Mouse (Mus musculus): ENCODE data around the gene N4bp1. TPM values are rescaled to one million over a fixed set of nuclear protein-coding genes. Genes with fewer than 3 reads are reported as not detected.

Gene N4bp1
- total and polyA plus RNA-seq, 3 experiments = 12.2 to 15.6 (median 12.8) TPM

- Histone ChIP-seq H3K27me3 (replicated peaks) (no peaks in the 10 kb centered on the region), H3K9ac (ENCODE audit: insufficient read depth, low read depth) (no peak overlapping the region), H3K9me3 (replicated peaks; ENCODE audit: low read length) (peaks cover 3% of the 10 kb centered on the region), H3K36me3 (replicated peaks in 1 of 2; ENCODE audit: control insufficient read depth in 1 of 2, insufficient read depth in 1 of 2, low read length in 1 of 2) (no peaks in the 10 kb centered on the region), H3K27ac (ENCODE audit: insufficient read depth, low read depth) (no peak overlapping the region), H3K4me2 (ENCODE audit: insufficient read depth, low read depth, poor library complexity, severe bottlenecking) (no peak overlapping the region), H3K4me3 (replicated peaks in 1 of 3; ENCODE audit: low read depth in 2 of 3, low read length in 2 of 3, poor library complexity in 1 of 3) (no peak overlapping the region), H3K79me2 (replicated peaks; ENCODE audit: control insufficient read depth, extremely low read depth, insufficient read depth, poor library complexity, severe bottlenecking) (no peaks in the 10 kb centered on the region), H3K4me1 (ENCODE audit: control insufficient read depth in 1 of 2, insufficient read depth in 2 of 2) (peaks cover 9 to 18% of the 10 kb centered on the region in 2 experiments)
- in situ Hi-C loops (cut with MboI; ENCODE audit: low pct_ligation_motif_present, low pct_unique_long_range_greater_than_20kb, low sequenced_read_pairs) = no loop called here
- dilution Hi-C loops (cut with MboI; ENCODE audit: extremely low pct_ligation_motif_present, extremely low pct_unique_long_range_greater_than_20kb, low sequenced_read_pairs) = no loop called here
- no peak for TF ChIP-seq ETS1 (conservative IDR thresholded peaks at IDR 0.05; ENCODE audit: low read depth, low read length)
- no peak for TF ChIP-seq BHLHE40 (IDR thresholded peaks at IDR 0.05; ENCODE audit: low read depth, low read length)
- TF ChIP-seq POLR2A (IDR thresholded peaks at IDR 0.05; ENCODE audit: low read depth, low read length) = no peak
- TF ChIP-seq NRF1 (IDR thresholded peaks at IDR 0.05; ENCODE audit: low read depth, low read length) = no peak
- no peak for TF ChIP-seq IRF4 (IDR thresholded peaks at IDR 0.05; ENCODE audit: low read depth, low read length)
- no peak for TF ChIP-seq SIN3A (IDR thresholded peaks at IDR 0.05; ENCODE audit: low read length)
- TF ChIP-seq MEF2A (IDR thresholded peaks at IDR 0.05; ENCODE audit: borderline replicate concordance, low read depth, low read length) = no peak
- no peak for TF ChIP-seq ZNF384 (IDR thresholded peaks at IDR 0.05; ENCODE audit: low read depth, low read length)
- TF ChIP-seq CTCF (conservative IDR thresholded peaks at IDR 0.05 in 1 of 2, IDR thresholded peaks at IDR 0.05 in 1 of 2; ENCODE audit: low read depth in 2 of 2, low read length in 2 of 2) = no peak
- TF ChIP-seq JUN (IDR thresholded peaks at IDR 0.05; ENCODE audit: insufficient read depth, low read depth, low read length) = no peak
- no peak for TF ChIP-seq MAX (IDR thresholded peaks at IDR 0.05; ENCODE audit: low read length)
- TF ChIP-seq ZKSCAN1 (IDR thresholded peaks at IDR 0.05; ENCODE audit: borderline replicate concordance, low read depth, low read length) = no peak
- no peak for TF ChIP-seq CHD1 (IDR thresholded peaks at IDR 0.05; ENCODE audit: low read depth, low read length)
- no peak for TF ChIP-seq MAFK (IDR thresholded peaks at IDR 0.05; ENCODE audit: insufficient replicate concordance, low read length)
- TF ChIP-seq HCFC1 (IDR thresholded peaks at IDR 0.05; ENCODE audit: low read depth, low read length) = no peak
- DNase-seq (ENCODE audit: extremely low read depth) = no peak
Observed at GRCm38 (mm10) chr8:86895390-86895789, 10.3 kb upstream of the N4bp1 start.

- in situ Hi-C loops (cut with MboI; ENCODE audit: low pct_ligation_motif_present, low pct_unique_long_range_greater_than_20kb, low sequenced_read_pairs) (no loop called here), dilution Hi-C loops (cut with MboI; ENCODE audit: extremely low pct_ligation_motif_present, extremely low pct_unique_long_range_greater_than_20kb, low sequenced_read_pairs) (no loop called here)
- H3K4me3 ChIP-seq (replicated peaks in 1 of 3; ENCODE audit: low read depth in 2 of 3, low read length in 2 of 3, poor library complexity in 1 of 3) = no peak overlapping the region
- no peak overlapping the region for H3K4me2 ChIP-seq (ENCODE audit: insufficient read depth, low read depth, poor library complexity, severe bottlenecking)
- H3K27ac ChIP-seq (ENCODE audit: insufficient read depth, low read depth) = no peak overlapping the region
- peaks cover 3% of the 10 kb centered on the region for H3K9me3 ChIP-seq (replicated peaks; ENCODE audit: low read length)
- H3K36me3 ChIP-seq (replicated peaks in 1 of 2; ENCODE audit: control insufficient read depth in 1 of 2, insufficient read depth in 1 of 2, low read length in 1 of 2) = no peaks in the 10 kb centered on the region
- TF ChIP-seq ZKSCAN1 (IDR thresholded peaks at IDR 0.05; ENCODE audit: borderline replicate concordance, low read depth, low read length) (no peak), HCFC1 (IDR thresholded peaks at IDR 0.05; ENCODE audit: low read depth, low read length) (no peak), CTCF (conservative IDR thresholded peaks at IDR 0.05 in 1 of 2, IDR thresholded peaks at IDR 0.05 in 1 of 2; ENCODE audit: low read depth in 2 of 2, low read length in 2 of 2) (no peak), MXI1 (IDR thresholded peaks at IDR 0.05; ENCODE audit: low read depth, low read length) (no peak), ELF1 (IDR thresholded peaks at IDR 0.05; ENCODE audit: low read depth, low read length) (no peak), MAFK (IDR thresholded peaks at IDR 0.05; ENCODE audit: insufficient replicate concordance, low read length) (no peak), TCF12 (IDR thresholded peaks at IDR 0.05; ENCODE audit: low read depth, low read length) (no peak), IRF4 (IDR thresholded peaks at IDR 0.05; ENCODE audit: low read depth, low read length) (no peak), POLR2AphosphoS2 (IDR thresholded peaks at IDR 0.05; ENCODE audit: low read depth, low read length) (no peak), USF2 (conservative IDR thresholded peaks at IDR 0.05; ENCODE audit: low read depth, low read length) (no peak), JUN (IDR thresholded peaks at IDR 0.05; ENCODE audit: insufficient read depth, low read depth, low read length) (no peak), SMC3 (IDR thresholded peaks at IDR 0.05; ENCODE audit: low read depth, low read length) (no peak), RCOR1 (conservative IDR thresholded peaks at IDR 0.05; ENCODE audit: low read depth, low read length) (no peak), ZMIZ1 (IDR thresholded peaks at IDR 0.05; ENCODE audit: low read depth, low read length) (no peak), POLR2A (IDR thresholded peaks at IDR 0.05; ENCODE audit: low read depth, low read length) (no peak), NRF1 (IDR thresholded peaks at IDR 0.05; ENCODE audit: low read depth, low read length) (no peak), CHD2 (IDR thresholded peaks at IDR 0.05; ENCODE audit: low read length) (no peak), ZC3H11A (IDR thresholded peaks at IDR 0.05; ENCODE audit: low read depth, low read length) (no peak), SIN3A (IDR thresholded peaks at IDR 0.05; ENCODE audit: low read length) (no peak)
- DNase-seq (ENCODE audit: extremely low read depth) = no peak
- H3K4me1 ChIP-seq (ENCODE audit: control insufficient read depth in 1 of 2, insufficient read depth in 2 of 2) = peaks cover 9 to 18% of the 10 kb centered on the region in 2 experiments
- no peaks in the 10 kb centered on the region for H3K79me2 ChIP-seq (replicated peaks; ENCODE audit: control insufficient read depth, extremely low read depth, insufficient read depth, poor library complexity, severe bottlenecking)
- no peaks in the 10 kb centered on the region for H3K27me3 ChIP-seq (replicated peaks)
- H3K9ac ChIP-seq (ENCODE audit: insufficient read depth, low read depth) = no peak overlapping the region
Observed at GRCm38 (mm10) chr8:86894194-86894761, 9.2 kb upstream of the N4bp1 start.

Measured in CH12.LX (cell line).